Mouse (Mus musculus) ES-Bruce4 (cell line): ENCODE results near the gene Tex29.

Experiments
- CTCF ChIP-seq: IDR thresholded peaks from one replicate; pipeline ENCODE4 v1.8.1; 2011; ENCODE audit warnings: low read depth, low read length
- POLR2A ChIP-seq: IDR thresholded peaks from one replicate; pipeline ENCODE4 v1.8.1; 2011; ENCODE audit warnings: low read length; ENCODE audit not compliant: insufficient read depth

DNA sequence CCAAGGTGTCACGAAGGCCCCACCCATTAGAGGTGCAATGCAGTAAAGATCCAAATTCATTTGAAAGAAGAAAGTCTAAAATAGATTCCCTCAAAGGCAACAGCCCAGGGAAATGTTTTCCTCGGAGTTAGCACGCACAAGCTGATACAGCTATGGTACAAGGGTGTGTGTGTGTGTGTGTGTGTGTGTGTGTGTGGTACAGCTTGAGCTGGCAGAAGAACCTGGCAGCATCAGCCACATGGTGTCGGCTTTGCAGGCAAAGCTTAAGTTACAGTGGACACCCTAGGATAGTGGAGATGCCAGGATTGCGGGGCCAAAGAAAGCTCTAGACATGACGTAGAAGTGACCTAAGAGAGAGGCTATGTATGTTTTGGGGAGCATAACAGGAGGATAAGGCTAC is 6.5 kb downstream of the Tex29 start:
- TF ChIP-seq POLR2A: no peak
- TF ChIP-seq CTCF: no peak
